In genomic region chr6:113604432-113605223, GRCm38 (mm10) we compare ENCODE assay signal across 8 mouse cellular contexts. TPM values are rescaled to one million over a fixed set of nuclear protein-coding genes. Genes with fewer than 3 reads are reported as not detected.
A peak's percentile ranks its signal among the peaks of the same experiment; 100 is the strongest.
DNase-seq lines count a peak whose midpoint lies in the region; ATAC-seq and TF ChIP-seq lines count a peak whose summit lies in the region.

Gene Brk1 (plus strand): TSS chr6:113604772.

- no peaks in the 10 kb centered on the region for H3K27me3 ChIP-seq in E14TG2a.4 (ENCODE audit: insufficient read depth, low read length)
- no peaks in the 10 kb centered on the region for H3K27me3 ChIP-seq in forebrain, embryonic 13.5 days
- no peaks in the 10 kb centered on the region for H3K27me3 ChIP-seq in neural tube, embryonic 15.5 days (replicated peaks)

- peak within 1 kb of the TSS; percentile 97 for H3K4me3 ChIP-seq in E14TG2a.4 (replicated peaks; ENCODE audit: low read length)
- peak within 1 kb of the TSS; percentile 96 for H3K4me3 ChIP-seq in forebrain, embryonic 13.5 days
- peak within 1 kb of the TSS; percentile 96 for H3K4me3 ChIP-seq in neural tube, embryonic 15.5 days (replicated peaks)

- peaks cover 38% of the 10 kb centered on the region for H3K36me3 ChIP-seq in E14TG2a.4 (ENCODE audit: insufficient read depth, low read length)
- H3K36me3 ChIP-seq in forebrain, embryonic 13.5 days (ENCODE audit: poor library complexity, severe bottlenecking): peaks cover 9% of the 10 kb centered on the region; the same call in 1 of the 2 replicates
- peaks cover 2% of the 10 kb centered on the region; the same call in 1 of the 2 replicates for H3K36me3 ChIP-seq in neural tube, embryonic 15.5 days

- ATAC-seq in forebrain, embryonic 13.5 days: peak; percentile 95
- ATAC-seq in neural tube, embryonic 15.5 days (ENCODE audit: low FRiP score): peak; percentile 96

- peak within 1 kb of the TSS; percentile 93 for H3K9ac ChIP-seq in forebrain, embryonic 13.5 days
- peak within 1 kb of the TSS; percentile 80 for H3K9ac ChIP-seq in neural tube, embryonic 15.5 days (replicated peaks)

- DNase-seq in c-Kit-positive CD71-positive TER-119-positive erythroid progenitor cells, embryonic 14.5 days (ENCODE audit: low spot score): peak; percentile 81
- peak; percentile 88 to 91 for DNase-seq in heart, postnatal 10 days
- DNase-seq in layer of hippocampus, adult 11-12 months (ENCODE audit: low spot score): peak; percentile 92
- peak; percentile 86 to 89 for DNase-seq in lung, adult 18-20 months
- DNase-seq in testis, postnatal 14 days (ENCODE audit: low spot score): peak; percentile 91

- peak within 1 kb of the TSS; percentile 93 for H3K4me2 ChIP-seq in forebrain, embryonic 13.5 days
- peak within 1 kb of the TSS; percentile 66 for H3K4me2 ChIP-seq in neural tube, embryonic 15.5 days

- intact Hi-C loops in heart, postnatal 10 days (cut with DNase I): no loop called here

- H3K4me1 ChIP-seq in E14TG2a.4 (replicated peaks; ENCODE audit: low read depth, low read length): peaks cover 77% of the 10 kb centered on the region
- peaks cover 22% of the 10 kb centered on the region for H3K4me1 ChIP-seq in forebrain, embryonic 13.5 days
- peaks cover 28% of the 10 kb centered on the region for H3K4me1 ChIP-seq in neural tube, embryonic 15.5 days

- no peaks in the 10 kb centered on the region for H3K9me3 ChIP-seq in E14TG2a.4 (ENCODE audit: low read length)
- H3K9me3 ChIP-seq in forebrain, embryonic 13.5 days (replicated peaks): no peaks in the 10 kb centered on the region
- no peaks in the 10 kb centered on the region for H3K9me3 ChIP-seq in neural tube, embryonic 15.5 days (replicated peaks)

- peak; percentile 52 for TF ChIP-seq CTCF in E14TG2a.4 (conservative IDR thresholded peaks at IDR 0.05; ENCODE audit: low read length)

- H3K27ac ChIP-seq in forebrain, embryonic 13.5 days: peak within 1 kb of the TSS; percentile 57
- peak within 1 kb of the TSS; percentile 88 for H3K27ac ChIP-seq in neural tube, embryonic 15.5 days (replicated peaks)

- under 1% methylated on average over 65 of the region's 65 CpGs for WGBS in forebrain, embryonic 13.5 days
- WGBS in neural tube, embryonic 15.5 days: under 1% methylated on average over 65 of the region's 65 CpGs

RNA-seq across cellular contexts. Expression of gene Brk1, which starts in this region (rescaled TPM):
- polyA plus RNA-seq in forebrain, embryonic 13.5 days (2015; fragmentation: Nextera tagmentation; extraction: Ambion mirVana): 227 TPM in 2 replicates
- total RNA-seq in heart, postnatal 10 days (2021): 10 to 100 TPM; 92.4 to 94.8 TPM
- 245 and 258 TPM in 2 replicates for polyA plus RNA-seq in neural tube, embryonic 15.5 days (2015; fragmentation: Nextera tagmentation; extraction: Ambion mirVana)

Comparison
In these comparisons a context has a peak if more than half of its experiments do, and no peak if none do; other contexts are left out.
1. Peak in every context shown above with its lines: DNase-seq, ATAC-seq, H3K4me3 ChIP-seq and H3K27ac ChIP-seq.